Mouse (Mus musculus) NIH3T3 (cell line): ENCODE measurements around the gene Exoc8.
A peak's percentile ranks its signal among the peaks of the same experiment; 100 is the strongest.

Experiments
- DNase-seq: peaks from one replicate; pipeline ENCODE4 v3.0.0-alpha.2; 2012; ENCODE audit warnings: low read depth

Exoc8 gene

DNA sequence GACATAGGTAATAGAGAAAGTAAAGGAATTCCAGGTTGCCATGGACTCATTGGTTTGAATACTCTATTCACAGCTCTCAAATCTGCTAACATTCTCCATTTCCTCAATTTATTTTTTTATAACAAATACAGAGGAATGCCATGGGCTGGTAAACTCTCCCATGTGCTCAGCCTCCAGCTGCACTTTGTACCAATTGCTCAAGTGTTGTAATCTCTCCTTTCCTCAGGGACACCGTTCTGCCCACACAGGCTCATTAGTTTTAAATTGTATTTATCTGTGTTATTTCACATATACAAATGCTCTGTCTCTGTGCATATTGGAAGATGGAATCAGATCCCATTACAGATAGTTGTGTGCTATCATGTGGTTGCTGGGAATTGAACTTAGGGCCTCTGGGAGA lies 44.0 kb downstream of the Exoc8 start:
- no peak for DNase-seq

DNA sequence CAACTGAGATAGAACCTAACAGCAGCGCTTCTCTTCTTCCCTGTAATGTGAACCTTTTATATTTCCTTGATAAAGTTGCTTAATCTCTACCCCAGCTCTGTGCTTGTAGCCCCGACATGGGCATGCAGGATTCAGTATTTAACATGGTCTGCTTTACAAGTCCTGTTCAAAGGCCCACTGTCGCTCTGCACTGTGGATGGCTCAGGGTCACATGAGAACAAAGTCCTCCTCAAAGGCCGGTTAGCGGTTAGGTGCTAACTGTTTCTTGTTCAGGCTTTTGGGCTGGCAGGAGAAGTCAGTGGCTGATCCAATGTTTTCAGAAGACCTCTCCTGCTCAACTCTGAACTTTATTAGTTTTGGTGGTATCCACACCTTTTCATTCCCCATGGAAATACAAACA lies 51.9 kb downstream of the Exoc8 start:
- no peak for DNase-seq

DNA sequence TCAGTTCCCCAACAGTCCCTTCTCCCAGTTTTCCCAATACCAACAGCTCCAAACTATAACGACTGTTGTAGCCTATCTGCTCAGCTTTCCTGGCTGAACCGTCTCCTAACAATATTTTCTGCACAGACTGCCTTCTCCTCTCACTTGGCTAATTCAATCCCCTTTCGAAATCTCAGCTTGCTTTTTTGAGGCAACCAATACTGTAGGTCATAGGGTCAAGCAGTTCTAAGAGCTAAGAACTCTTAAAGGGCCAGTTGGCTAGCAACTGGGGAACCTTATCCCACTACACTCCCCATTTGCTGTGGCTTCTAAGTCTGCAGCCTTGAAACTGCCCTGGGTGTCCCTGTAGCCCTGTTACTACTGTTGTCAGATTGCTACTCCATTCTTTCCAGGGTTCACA lies 52.4 kb downstream of the Exoc8 start:
- peak; percentile 43 for DNase-seq
